Mouse (Mus musculus) midbrain, embryonic 14.5 days (tissue): Measurements from ENCODE around the gene Abhd12b. TPM values are rescaled to one million over a fixed set of nuclear protein-coding genes. Genes with fewer than 3 reads are reported as not detected.

ENCODE experiments used
- ATAC-seq: fragments of 200-750 bp; cut with Nextera tagmentation; 2 replicates; pipeline ENCODE4 v1.8.0; 2017; ENCODE audit warnings: moderate number of reproducible peaks, moderate library complexity; ENCODE audit not compliant: low FRiP score, low TSS enrichment
- DNase-seq: peaks from one replicate; pipeline ENCODE4 v3.0.0-alpha.2; 2015
- H3K27ac ChIP-seq: fragments of 300-500 bp; sonication (generic); replicated peaks from 2 replicates; pipeline ENCODE4 v1.5.1; 2014; ENCODE audit warnings: mild to moderate bottlenecking, low read depth, low read length, moderate library complexity
- H3K27me3 ChIP-seq: fragments of 300-500 bp; sonication (generic); 2 replicates; pipeline ENCODE4 v1.6.1; 2014; ENCODE audit warnings: low read length, control low read depth, mixed read lengths; ENCODE audit not compliant: control insufficient read depth, insufficient read depth
- H3K36me3 ChIP-seq: fragments of 300-500 bp; sonication (generic); 2 replicates; pipeline ENCODE4 v1.6.1; 2014; ENCODE audit warnings: low read length, control low read depth; ENCODE audit not compliant: control insufficient read depth, insufficient read depth
- H3K4me1 ChIP-seq: fragments of 300-500 bp; sonication (generic); 2 replicates; pipeline ENCODE4 v1.6.1; 2014; ENCODE audit warnings: mild to moderate bottlenecking, antibody characterized with exemption, low read length, control low read depth; ENCODE audit not compliant: control insufficient read depth, insufficient read depth
- H3K4me2 ChIP-seq: fragments of 300-500 bp; sonication (generic); 2 replicates; pipeline ENCODE4 v1.6.1; 2014; ENCODE audit warnings: mild to moderate bottlenecking, low read length, moderate library complexity
- H3K4me3 ChIP-seq: fragments of 300-500 bp; sonication (generic); replicated peaks from 2 replicates; pipeline ENCODE4 v1.5.1; 2014; ENCODE audit warnings: low read depth, low read length
- H3K9ac ChIP-seq: fragments of 300-500 bp; sonication (generic); replicated peaks from 2 replicates; pipeline ENCODE4 v1.6.1; 2014; ENCODE audit warnings: mild to moderate bottlenecking, low read length, moderate library complexity
- H3K9me3 ChIP-seq: fragments of 300-500 bp; sonication (generic); 2 replicates; pipeline ENCODE4 v1.6.1; 2016; ENCODE audit warnings: low read length, control low read depth, mixed read lengths; ENCODE audit not compliant: control insufficient read depth
- WGBS: fragments of 180-500 bp; shearing (Covaris S2); extraction: QIAGEN DNeasy Blood & Tissue Kit; methylation state at CpG from one replicate; pipeline ENCODE4 v1.1.7; 2014; 5-methylcytosine and 5-hydroxymethylcytosine counted together
- polyA plus RNA-seq: library from polyadenylated mRNA; unstranded; fragments of >200 nt; fragmentation: Nextera tagmentation; extraction: Ambion mirVana; gene quantifications from 2 replicates; pipeline ENCODE4 v1.2.1, GENCODE M21; 2014

Abhd12b gene
- polyA plus RNA-seq, result 0.39 and 0.47 TPM in 2 replicates

- Histone ChIP-seq H3K4me2 (no peak within 1 kb of the TSS), H3K4me3 (no peak within 1 kb of the TSS), H3K4me1 (peaks cover 11% of the 10 kb centered on the region), H3K27ac (no peak within 1 kb of the TSS), H3K36me3 (no peaks in the 10 kb centered on the region), H3K9ac (no peak within 1 kb of the TSS), H3K27me3 (no peaks in the 10 kb centered on the region), H3K9me3 (no peaks in the 10 kb centered on the region)
- ATAC-seq, result no peak
- 57% methylated on average over 3 of the region's 3 CpGs for WGBS
- DNase-seq, result no peak
These were observed at the start of gene Abhd12b for GRCm38 (mm10) chr12:70153842-70154241. Gene Abhd12b (plus strand): TSS chr12:70154142.

- no peaks in the 10 kb centered on the region for H3K9me3 ChIP-seq
- DNase-seq (peak; percentile 30), ATAC-seq (no peak)
- no peak overlapping the region for H3K4me3 ChIP-seq
- WGBS, result 36% methylated on average over 4 of the region's 4 CpGs
- H3K4me2 ChIP-seq, result no peak overlapping the region
- peaks cover 8% of the 10 kb centered on the region; the same call in 1 of the 2 replicates for H3K36me3 ChIP-seq
- 0 out of 2 replicates have a peak, but pooled peaks cover under 1% of the 10 kb centered on the region for H3K27me3 ChIP-seq
- H3K27ac ChIP-seq, result no peak overlapping the region
- H3K9ac ChIP-seq, result no peak overlapping the region
- H3K4me1 ChIP-seq, result peaks cover 48% of the 10 kb centered on the region
These were observed 49.7 kb upstream of the Abhd12b start for GRCm38 (mm10) chr12:70104199-70104598.

- Histone ChIP-seq H3K4me3 (no peak overlapping the region), H3K27me3 (0 out of 2 replicates have a peak, but pooled peaks cover 3% of the 10 kb centered on the region), H3K4me1 (peaks cover 54% of the 10 kb centered on the region), H3K36me3 (peaks cover 8% of the 10 kb centered on the region; the same call in 1 of the 2 replicates), H3K27ac (no peak overlapping the region), H3K4me2 (no peak overlapping the region), H3K9me3 (no peaks in the 10 kb centered on the region), H3K9ac (no peak overlapping the region)
- DNase-seq (peak; percentile 62), ATAC-seq (no peak)
- 7% methylated on average over 5 of the region's 5 CpGs for WGBS
These were observed 49.0 kb upstream of the Abhd12b start for GRCm38 (mm10) chr12:70104776-70105420.

DNA sequence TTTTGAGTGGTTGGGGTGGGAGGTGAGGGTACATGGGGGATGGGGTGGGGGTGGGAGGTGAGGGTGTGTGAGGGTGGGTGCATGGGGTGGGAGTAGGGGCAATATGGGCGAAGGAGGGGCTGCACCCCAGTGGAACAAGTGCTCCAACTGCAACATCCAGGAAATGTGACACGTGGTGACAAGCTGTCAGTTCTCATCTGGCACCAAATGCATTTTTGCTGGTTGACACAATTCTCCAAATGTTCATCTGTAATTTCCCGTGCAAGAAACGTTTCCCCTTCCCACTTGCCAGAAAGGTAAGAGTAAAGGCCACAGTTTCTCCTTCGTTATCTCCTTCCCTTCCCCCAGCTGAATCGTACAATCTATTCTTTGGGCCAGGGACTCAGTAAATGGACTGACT, 48.1 kb upstream of the Abhd12b start:
- Histone ChIP-seq H3K27me3 (0 out of 2 replicates have a peak, but pooled peaks cover 3% of the 10 kb centered on the region), H3K9ac (no peak overlapping the region), H3K4me2 (no peak overlapping the region), H3K36me3 (peaks cover 7% of the 10 kb centered on the region; the same call in 1 of the 2 replicates), H3K4me3 (no peak overlapping the region), H3K4me1 (peaks cover 64% of the 10 kb centered on the region), H3K27ac (peak overlapping the region; percentile 32; the same call in 1 of the 2 replicates), H3K9me3 (no peaks in the 10 kb centered on the region)
- DNase-seq, result no peak
- ATAC-seq, result no peak
- 73% methylated on average over 6 of the region's 6 CpGs for WGBS

GRCm38 (mm10) chr12:70106508-70106907, 47.4 kb upstream of the Abhd12b start:
- Histone ChIP-seq H3K36me3 (peaks cover 5% of the 10 kb centered on the region; the same call in 1 of the 2 replicates), H3K4me1 (peaks cover 63% of the 10 kb centered on the region), H3K9me3 (no peaks in the 10 kb centered on the region), H3K9ac (no peak overlapping the region), H3K4me2 (no peak overlapping the region), H3K4me3 (no peak overlapping the region), H3K27me3 (0 out of 2 replicates have a peak, but pooled peaks cover 3% of the 10 kb centered on the region), H3K27ac (peak overlapping the region; percentile 32; the same call in 1 of the 2 replicates)
- WGBS, result 57% methylated on average over 9 of the region's 9 CpGs
- no peak for ATAC-seq
- DNase-seq, result peak; percentile 29

- Histone ChIP-seq H3K9ac (no peak overlapping the region), H3K4me1 (peaks cover 59% of the 10 kb centered on the region), H3K27me3 (0 out of 2 replicates have a peak, but pooled peaks cover 3% of the 10 kb centered on the region), H3K9me3 (no peaks in the 10 kb centered on the region), H3K27ac (0 out of 2 replicates have a peak overlapping the region, but pooled peaks have one; percentile 28), H3K36me3 (no peaks in the 10 kb centered on the region), H3K4me2 (peak overlapping the region; percentile 29; the same call in 1 of the 2 replicates), H3K4me3 (no peak overlapping the region)
- DNase-seq (peak; percentile 44), ATAC-seq (no peak)
- WGBS, result 8% methylated on average over 2 of the region's 2 CpGs
These were observed 45.8 kb upstream of the Abhd12b start for GRCm38 (mm10) chr12:70108104-70108503.

DNA sequence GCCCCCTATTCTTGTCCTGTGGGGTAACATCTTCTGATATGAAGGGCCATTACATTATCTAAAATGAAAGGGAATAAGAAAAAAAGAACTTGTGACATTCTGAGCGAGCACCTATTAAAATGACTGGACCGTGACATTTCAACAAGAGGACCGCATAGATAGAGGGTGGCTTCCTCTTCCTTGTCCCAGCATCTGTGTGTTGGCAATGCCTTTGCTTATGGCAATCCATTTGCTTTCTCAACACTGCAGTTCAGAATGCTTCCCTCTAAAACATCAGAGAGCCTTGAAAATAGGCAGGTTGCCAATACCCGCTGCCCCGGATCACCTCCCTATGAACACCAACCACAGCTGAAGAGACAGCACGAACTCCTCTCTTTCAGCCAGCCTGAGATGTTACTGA, 44.0 kb upstream of the Abhd12b start:
- H3K9me3 ChIP-seq, result no peaks in the 10 kb centered on the region
- H3K36me3 ChIP-seq, result no peaks in the 10 kb centered on the region
- H3K27ac ChIP-seq, result peak overlapping the region; percentile 26; the same call in 1 of the 2 replicates
- H3K4me2 ChIP-seq, result peak overlapping the region; percentile 93
- WGBS, result 39% methylated on average over 6 of the region's 6 CpGs
- 0 out of 2 replicates have a peak, but pooled peaks cover 3% of the 10 kb centered on the region for H3K27me3 ChIP-seq
- H3K4me3 ChIP-seq, result peak overlapping the region; percentile 78
- peak overlapping the region; percentile 97; the same call in 1 of the 2 replicates for H3K9ac ChIP-seq
- no peak for ATAC-seq
- peaks cover 50% of the 10 kb centered on the region for H3K4me1 ChIP-seq
- DNase-seq, result peak; percentile 64

DNA sequence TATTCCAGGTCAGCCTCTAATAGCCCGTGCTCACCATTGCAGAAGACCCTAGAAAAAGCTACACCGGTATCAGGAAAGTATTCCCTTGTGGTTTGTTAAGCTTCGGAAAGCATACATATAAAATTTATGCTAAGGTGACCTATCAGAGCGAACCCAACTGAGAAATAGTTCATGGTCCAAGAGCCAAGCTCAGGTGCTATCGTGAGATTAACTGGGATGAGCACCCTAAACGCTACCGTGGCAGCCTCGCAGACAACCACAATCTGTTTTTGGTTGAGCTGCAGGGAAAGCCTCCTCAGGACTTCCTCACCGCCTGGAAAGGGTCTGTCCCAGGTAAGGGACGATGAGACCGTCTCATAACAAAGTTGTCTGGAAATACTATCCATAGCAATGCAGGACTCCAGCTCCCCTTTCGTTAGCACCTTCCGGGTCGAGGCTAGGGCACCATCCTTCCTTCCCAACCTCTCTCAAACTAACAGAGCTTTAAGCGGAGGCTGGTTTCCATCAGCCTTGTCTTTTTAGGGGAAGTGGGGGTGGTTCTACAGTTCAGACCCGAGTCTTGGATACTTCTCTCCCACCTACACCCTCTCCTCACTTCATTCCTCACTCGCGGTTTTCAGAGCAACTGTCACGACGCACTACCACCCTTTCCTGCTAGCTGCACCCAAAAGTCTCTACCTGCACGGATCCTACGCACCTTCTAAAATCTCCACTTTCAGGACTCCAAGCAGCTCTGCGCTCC, 43.4 kb upstream of the Abhd12b start:
- Histone ChIP-seq H3K9me3 (no peaks in the 10 kb centered on the region), H3K9ac (peak overlapping the region; percentile 97), H3K4me3 (peak overlapping the region; percentile 78), H3K36me3 (no peaks in the 10 kb centered on the region), H3K27me3 (0 out of 2 replicates have a peak, but pooled peaks cover 3% of the 10 kb centered on the region), H3K27ac (peak overlapping the region; percentile 91), H3K4me2 (peak overlapping the region; percentile 93), H3K4me1 (peaks cover 44% of the 10 kb centered on the region)
- WGBS, result 9% methylated on average over 23 of the region's 23 CpGs
- ATAC-seq, result no peak
- peak; percentile 47 for DNase-seq
